Mouse (Mus musculus) kidney, postnatal 14 days (tissue): Measurements from ENCODE around the gene Trappc13.
"Not testable (repeated sequence)": the region's sequence is repeated elsewhere in the genome, so short reads cannot be mapped to it uniquely, and the experiment has no call there.

Experiments
- DNase-seq: peaks from one replicate; pipeline ENCODE4 v3.0.0; 2022; ENCODE audit warnings: mixed read lengths

Trappc13 gene

DNA sequence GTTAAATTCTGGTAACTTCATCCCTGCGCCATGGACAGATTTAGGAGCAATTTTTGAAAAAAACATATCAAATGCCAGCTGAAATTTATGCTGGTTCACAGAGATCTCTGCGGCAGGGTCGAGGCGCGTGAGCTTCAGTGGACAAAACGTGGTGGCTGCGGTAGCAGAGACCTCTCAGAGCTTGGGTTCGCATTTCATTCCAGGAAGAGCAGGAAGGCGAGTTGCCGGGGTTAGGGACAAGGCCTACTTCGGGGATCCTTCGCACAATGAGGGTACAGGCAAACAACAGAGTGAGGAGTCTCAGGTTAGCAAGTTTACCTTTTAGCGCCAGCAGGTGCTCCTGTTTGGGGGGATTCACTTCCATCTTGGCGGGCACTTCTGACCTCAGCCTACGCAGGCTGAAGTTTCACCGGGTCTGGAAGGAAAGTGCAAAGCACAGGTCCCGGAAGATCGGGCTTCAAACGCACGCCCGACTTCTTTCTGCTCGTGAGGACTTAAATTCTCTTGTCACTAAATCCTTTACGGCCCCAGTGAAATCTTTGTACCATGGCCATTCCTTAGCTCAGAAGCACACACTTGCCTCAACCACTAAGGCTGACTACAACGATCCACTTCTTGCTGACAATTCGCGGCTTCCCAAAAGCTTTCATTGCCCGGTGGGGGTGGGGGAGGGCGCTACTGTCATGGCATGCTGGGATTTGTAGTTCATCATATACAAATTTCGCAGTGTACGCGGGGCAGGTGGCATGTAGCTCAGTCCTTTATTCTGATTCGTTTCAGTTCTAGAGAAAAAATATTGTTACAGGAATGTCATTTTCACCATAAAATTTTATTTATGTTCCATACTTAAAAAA is at the start of gene Trappc13:
Gene Trappc13 (minus strand): TSS at position 674 of the 854 bp plus-strand sequence.
- peak; percentile 90 for DNase-seq

DNA sequence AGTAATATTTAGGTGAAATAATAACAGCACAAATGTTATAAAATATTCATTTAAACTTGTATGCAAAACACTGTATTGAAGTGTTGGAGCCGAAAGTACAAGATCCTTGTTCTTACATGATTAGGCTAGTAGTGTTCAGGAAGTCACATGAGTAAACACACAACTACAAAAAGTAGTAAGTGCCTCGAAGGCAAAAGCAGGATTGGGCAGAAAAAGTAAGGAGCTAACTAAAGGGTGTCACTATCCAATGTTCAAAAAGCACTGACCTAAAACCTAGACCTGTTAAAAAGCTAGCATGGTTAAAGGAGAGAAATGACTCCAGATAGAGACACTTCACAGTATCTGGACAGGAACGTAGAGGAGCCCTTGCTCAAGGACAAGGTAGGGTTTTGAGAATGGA is 49.2 kb upstream of the Trappc13 start:
- no peak for DNase-seq

DNA sequence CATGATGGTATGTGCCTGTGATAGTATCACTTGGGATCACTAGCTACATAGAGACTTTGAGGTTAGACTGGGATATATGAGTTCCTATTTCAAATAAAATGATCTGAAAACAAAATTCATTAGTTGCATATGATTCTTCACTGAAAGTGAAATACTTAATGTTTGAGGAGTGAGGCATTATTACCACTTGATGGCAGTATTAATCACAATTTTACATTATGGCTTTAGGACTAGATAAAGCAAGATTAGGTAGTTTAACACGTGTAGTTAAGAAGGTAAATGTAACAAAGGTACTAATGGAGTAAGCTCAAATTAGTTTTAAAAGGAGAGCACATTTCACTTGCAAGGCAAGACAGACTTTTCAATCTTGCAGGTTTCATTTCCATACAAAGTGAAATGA is 26.0 kb upstream of the Trappc13 start:
- DNase-seq, result no peak

DNA sequence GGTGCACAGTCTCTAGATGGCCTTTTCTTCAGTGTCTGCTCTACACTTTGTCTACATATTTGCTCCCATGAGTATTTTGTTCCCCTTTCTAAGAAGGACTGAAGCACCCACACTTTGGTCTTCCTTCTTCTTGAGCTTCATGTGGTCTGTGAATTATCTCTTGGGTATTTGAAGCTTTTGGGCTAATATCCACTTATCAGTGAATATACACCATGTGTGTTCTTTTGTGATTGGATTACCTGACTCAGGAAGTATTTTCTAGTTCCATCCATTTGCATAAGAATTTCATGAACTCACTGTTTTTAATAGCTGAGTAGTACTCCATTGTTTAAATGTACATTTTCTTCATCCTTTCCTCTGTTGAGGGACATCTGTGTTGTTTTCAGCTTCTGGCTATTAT is 17.6 kb upstream of the Trappc13 start:
- DNase-seq, result not testable (repeated sequence)

DNA sequence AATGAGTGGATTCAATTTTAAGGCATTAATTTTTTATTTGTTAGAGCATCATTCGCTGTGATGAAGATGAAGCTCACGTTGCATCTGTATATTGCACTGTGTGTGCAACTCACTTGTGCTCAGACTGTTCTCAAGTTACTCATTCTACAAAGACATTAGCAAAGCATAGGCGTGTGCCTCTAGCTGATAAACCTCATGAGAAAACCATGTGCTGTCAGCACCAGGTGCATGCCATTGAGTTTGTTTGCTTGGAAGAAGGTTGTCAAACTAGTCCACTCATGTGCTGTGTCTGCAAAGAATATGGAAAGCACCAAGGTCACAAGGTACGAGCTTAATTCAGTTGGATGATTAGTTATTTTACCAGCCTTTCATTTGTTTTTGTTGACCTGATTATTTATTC is 9.1 kb upstream of the Trappc13 start:
- DNase-seq, result no peak

DNA sequence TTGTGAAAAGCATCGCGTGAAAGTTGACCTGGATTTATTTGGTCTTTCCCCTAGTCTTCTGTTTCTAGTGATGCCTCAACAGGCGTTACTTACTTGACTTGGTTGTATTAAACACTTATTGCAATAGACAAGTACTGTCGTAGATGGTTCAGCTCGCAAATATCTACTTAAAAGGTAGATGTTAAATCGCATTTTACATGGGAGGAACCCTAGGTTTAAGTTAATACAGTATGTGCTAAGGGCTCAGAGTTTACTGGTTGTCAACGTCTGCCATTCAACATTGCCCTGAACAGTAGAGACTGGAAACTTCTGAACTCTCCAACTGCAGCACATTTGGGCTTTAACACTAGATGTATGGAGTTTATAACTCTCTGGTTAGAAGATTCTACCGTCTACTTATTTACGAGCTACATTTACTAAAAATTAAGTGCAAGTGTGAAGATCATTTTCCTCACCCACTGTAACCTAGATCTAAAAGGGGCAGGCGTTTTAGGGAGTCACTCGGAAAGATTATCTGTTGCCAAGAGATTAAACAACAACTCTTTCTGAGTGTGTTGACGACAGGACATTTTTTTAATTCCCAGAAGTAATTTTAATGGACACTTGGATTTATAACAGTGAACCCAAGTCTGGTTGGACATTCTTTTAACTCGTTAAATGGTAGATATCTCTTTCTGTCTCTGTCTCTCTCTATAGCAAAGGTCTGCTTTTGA is 1.1 kb upstream of the Trappc13 start:
- no peak for DNase-seq

DNA sequence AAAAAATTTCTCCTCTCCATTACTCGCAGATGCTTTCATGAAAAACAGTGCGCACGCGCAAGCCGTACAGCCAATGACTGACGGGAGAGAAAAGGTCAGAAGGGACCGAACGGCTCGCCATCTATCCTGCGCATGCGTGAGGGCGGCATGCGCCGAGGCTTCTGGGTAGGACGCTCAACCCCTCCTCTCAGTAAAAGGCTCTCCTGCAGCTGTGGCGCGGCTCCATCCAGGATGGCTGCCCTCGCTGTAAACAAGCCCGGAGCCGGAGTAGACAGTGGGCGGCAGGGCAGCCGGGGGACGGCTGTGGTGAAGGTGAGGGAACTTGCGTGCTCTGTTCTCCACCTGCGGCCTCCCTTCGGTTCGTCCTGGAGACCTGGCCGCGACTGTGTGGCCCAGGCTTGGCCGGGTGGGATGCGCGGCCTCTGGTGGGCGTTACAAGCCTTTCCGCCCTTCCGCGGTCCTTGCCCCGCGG is 417 bp upstream of the Trappc13 start, which contains the start of gene Trim23:
Gene Trim23 (plus strand): TSS at position 148 of the 472 bp plus-strand sequence.
- DNase-seq, result peak; percentile 98

DNA sequence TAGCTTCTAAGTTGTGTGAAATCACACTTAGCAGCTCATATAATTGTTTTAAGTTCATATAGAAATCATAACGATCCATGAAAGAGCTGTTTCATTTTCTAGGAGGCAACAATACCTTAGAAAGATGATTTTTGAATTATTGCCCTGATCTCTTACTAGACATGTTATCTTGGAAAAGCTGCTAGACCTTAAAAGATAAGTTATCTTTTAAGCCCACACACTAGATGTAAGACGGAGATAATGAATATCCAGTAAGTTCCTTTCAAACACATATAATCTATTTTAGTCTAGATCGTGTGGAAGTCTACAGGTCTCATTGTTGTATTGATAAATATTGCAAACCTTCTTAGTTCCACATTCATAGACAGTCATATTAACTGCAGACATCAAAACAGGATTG is 1.4 kb downstream of the Trappc13 start:
- no peak for DNase-seq

DNA sequence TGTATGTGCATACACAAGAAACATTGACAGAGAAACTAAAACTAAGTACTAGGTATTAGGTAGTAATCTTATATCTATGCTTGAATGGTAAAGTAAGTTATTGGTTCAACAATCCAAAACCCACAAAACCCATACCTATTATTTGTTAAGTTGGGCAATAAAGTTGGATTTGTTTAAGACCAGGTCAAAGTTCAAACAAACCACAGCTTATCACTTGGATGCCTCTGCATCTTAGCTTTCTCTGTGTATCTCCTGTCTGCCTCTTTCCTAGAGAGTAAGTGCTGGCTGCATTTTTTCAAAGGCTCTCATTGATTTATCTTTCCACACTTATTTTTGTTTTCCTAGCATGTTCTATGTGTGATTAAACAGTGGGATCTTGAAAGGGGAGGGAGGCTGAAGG is 5.8 kb downstream of the Trappc13 start:
- no peak for DNase-seq

DNA sequence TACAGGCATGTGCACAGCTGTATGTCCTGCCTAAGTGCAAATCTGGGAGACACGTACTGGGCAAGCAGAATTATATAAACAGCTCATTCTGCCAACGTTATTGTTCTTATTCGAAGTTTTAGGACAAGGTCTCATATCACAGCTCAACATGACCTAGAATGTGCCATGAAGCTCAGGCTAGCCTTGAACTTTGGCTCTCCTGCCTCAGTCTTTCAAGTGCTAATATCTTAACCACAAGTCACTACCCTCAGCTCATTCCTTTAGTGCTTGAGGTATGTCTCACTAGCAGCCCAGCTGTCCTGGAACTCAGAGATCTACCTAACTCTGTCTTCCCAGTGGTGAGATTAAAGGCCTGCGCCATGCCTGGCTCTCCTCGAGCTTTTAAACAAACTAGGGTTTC is 6.6 kb downstream of the Trappc13 start:
- DNase-seq, result no peak

DNA sequence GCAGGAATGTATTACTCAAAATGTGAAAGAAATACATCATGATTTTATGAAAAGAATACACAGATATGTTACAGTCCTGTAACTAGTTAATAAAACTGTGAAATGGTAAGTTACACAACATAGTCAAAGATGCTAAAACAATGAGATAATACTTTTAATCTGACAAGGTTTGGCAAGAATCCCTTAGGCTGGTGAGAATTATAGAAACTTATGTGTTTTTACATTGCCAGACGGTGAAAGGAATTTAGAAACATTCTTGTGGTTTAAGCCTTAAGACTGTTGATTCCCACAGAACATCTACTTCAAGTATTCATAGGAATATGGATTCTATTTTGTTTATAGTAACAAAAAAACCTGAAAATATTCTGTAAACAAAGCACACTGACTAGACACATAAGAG is 22.6 kb downstream of the Trappc13 start:
- no peak for DNase-seq

DNA sequence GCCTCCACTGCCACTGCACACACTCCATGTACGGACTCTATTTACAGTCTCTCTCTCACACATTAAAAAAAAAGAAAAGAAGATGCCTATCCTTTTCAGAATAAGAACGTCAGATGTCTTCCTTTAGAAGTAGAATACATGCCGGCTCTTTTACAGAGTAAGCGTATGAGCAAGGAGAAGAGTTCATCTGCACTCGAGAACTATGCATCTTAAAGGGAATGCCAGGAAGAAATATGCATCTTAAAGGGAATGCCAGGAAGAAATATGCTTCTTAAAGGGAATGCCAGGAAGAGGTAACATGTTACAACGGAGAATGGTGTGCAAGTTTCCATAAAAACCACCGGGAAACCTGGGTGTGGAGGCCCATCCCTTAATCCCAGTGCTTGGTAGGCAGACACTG is 23.2 kb downstream of the Trappc13 start:
- DNase-seq, result no peak

DNA sequence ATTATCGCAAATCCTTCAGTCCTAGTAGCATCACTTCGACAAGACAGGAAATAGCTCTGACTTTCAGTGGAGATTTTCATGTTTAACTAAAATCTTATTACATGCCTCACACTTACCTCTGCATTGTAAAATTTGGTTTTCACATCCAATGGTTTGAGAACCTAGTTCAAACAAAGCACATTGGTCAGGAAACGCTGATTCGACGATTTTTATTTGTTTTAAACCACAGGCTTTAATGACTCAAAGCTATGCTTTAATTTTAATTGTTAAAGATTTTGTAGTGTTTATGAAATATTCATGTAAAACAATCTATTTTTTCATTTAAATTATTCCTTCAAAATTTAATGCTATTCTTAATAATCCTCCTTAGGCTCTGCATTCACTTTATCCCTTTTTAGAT is 24.1 kb downstream of the Trappc13 start:
- DNase-seq, result no peak

DNA sequence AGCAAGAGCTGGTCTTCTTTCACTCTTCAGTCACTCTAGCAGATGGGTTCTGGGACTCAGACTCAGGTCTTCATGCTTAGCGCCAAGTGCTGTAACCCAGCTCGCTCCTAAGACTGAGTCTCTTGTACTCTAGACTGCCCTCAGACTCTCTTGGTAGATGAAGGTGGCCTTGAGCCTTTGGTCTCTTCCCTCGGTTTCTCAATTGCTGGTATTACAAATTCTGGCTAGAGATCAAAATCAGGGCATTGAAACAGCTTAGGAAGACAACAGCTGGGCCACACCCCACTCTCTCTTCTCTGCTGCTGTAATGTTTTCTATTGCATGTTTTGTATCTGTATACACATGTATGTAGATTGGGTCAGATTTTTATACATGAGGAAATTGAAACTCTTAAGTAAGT is 32.6 kb downstream of the Trappc13 start:
- no peak for DNase-seq

DNA sequence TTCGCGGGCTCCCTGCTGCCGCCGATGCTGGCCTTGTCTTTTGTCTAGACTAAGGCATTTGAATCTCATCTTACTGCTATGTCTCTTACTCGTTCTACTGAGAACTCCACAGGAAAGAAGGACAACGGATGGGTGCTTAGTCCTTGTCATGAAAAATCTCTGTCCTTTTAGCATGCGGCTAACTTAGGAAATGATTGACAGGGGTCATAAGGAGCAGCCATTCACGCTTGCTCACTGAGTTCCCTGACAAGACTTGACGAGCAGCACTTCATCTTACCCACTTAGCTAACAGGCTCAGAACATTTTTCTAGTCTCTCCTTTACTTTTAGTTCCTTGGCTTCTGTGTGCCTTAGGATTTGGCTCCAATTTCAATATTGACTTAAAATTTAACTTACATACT is 33.4 kb downstream of the Trappc13 start:
- no peak for DNase-seq

DNA sequence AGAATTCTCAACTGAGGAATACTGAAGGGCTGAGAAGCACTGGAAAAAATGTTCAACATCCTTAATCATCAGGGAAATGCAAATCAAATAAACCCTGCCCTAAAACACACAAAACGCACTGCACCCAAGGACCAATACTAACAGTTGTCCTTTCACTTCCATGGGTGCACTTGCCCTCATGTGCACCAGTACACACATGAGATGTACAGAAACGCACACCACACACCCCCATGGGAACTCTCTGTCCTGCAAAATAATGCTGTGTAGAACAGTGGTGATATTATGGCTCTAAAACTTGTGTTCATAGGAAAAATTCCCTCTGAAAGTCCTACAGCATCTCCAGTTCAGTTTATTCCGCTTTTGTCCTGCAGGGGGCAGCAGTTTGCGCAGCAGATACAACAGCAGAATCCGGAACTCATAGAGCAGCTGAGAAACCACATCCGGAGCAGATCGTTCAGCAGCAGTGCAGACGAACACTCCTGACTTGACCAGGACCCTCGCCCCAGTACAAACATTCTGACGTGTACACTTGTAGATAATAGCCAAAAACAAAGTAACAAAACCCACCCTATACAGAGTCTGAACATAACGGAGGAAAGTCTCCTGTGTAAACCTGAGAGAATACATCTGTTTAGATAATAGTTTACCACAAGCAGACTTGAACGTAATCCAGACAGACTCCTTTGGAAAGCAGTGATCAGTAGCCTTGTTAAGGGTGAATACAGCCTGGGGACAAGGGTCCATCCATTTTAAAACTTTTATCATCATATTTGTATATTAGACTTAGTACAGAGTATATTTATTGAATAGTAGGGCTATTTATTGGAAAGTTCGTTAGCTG is 38.7 kb downstream of the Trappc13 start:
- peak; percentile 82 for DNase-seq

DNA sequence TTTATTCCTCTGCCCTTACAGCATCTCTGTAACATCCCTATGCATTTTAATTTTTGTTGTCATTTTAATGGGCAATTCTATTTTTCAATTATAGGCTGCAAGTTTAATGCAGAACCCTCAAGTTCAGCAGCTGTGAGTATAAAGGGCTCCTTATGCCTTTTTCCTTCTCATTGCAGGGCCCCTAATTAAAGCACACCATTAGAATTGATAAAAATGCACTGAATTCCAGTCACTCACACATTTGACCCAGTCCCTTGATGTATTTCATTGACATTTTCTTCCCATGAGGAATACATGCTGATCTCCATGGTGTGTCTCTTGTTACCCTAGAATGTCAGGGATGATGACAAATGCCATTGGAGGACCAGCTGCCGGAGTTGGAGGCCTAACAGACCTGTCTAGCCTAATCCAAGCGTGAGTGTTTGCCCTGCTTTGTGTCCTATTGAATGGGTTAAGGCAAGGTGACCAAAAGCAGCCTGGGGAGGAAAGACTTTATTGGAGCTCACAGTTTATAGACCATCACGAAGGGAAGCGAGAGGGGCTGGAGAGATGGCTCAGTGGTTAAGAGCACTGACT is 43.7 kb downstream of the Trappc13 start:
- DNase-seq, result no peak

DNA sequence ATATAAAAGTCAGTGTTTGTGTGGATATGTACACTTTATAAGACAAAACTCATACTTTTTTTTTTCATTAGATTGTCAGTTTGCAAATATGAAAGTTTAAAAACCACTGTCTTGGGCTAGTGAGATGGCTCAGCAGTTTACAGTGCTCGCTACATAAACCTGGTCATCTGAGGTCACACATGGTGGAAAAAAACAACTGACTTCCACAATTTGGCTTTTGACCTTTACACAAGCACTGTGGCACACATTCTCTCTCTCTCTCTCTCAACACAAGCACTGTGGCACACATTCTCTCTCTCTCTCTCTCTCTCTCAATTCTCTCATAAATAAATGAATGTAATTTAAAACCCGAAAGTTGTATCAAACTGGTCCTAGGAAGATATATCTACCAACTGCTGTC is 45.7 kb downstream of the Trappc13 start:
- no peak for DNase-seq

DNA sequence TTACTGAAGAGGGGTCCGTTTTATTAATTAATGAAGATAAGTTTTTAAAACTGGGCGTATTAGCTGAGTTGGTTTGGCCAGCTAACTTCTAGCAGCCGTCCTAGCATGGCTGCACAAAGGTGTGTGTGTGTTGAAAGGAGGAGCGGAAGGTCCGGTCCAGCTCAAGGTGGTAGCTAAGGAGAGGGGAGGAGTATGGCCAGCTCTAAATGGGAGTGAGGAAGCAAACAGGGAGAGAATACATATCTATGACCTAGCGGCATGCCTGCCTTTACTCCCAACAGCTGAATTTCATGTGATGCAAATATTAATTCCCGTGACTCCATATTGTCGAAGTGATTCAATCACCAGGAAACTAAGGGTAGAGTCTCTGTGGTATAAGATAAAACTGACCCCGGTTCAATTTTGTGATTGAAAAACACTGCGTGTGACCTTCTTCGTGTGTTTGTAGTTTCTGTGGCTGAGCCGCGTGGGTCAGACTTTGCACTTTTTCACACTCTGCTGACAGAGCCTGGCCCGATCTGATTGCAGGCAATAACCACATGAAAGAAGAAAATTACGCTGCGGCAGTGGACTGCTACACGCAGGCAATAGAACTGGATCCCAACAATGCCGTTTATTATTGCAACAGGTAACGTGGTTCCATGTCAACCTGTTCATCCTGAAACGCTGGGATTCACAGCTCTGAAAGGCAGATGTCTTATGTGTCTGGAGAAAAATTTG is 54.4 kb downstream of the Trappc13 start:
- no peak for DNase-seq

DNA sequence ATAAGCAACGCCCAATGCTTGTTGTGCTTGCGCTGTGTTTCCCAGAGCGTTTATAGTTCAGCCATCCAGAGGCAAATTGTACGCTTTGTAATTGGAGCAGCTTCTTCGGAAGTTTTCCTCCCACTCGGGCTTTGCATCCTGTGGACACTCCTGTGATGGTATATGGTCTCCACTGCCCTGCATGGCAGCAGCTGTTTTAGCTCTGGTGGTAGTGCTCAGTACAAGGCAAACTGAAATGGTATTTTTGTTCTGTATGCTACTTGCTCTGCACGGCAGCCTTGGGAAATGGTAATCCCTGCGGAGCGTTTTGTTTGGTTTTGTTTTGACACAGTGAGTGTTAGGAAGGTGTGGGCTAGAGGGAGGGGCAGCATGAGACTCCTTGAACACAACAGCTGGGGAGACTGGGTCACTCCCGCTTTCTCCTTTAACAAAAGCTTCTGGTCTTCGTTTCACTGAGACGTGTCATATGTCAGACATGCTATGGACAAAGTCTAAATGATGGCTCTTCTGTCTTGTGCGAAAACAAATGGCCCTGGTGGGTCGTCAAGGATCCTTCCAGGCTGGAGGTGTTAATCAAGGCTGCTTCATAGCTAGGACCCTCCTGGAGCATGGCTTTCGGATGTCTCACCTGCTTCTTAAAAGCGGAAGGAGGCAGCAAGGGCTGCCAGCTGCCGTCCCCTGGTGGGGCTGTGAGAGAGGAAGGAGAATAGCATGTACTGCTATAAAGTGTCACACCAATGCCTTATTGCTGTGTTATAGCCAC is 56.0 kb downstream of the Trappc13 start:
- DNase-seq, result no peak

DNA sequence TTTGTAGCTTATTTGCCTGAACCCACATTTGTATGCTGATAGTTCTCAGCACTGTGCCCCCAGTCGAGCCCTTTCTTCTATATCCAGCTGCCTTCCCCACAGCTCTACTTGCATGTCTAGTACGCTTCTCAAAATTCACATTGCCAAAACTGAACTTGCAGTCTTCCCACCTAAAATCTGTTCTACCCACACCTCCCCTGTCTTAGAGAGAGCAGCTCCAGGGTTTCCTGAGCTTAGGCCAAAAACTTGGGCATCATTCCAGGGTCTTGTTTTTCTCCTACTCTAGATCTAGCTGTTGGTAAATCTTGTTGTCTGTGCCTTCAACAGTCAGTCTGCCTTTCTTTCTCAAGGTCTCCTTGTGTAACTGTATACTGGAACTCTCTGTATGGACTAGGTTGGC is 63.4 kb downstream of the Trappc13 start:
- no peak for DNase-seq
